Mouse (Mus musculus) ES-Bruce4 (cell line): ENCODE results near the gene Tada2a. TPM values are rescaled to one million over a fixed set of nuclear protein-coding genes. Genes with fewer than 3 reads are reported as not detected.

Source experiments
- H3K27ac ChIP-seq: 2 replicates; pipeline ENCODE4 v1.5.1; 2012; ENCODE audit warnings: low read length, inconsistent platforms; ENCODE audit not compliant: insufficient read depth
- H3K27me3 ChIP-seq: 2 replicates; pipeline ENCODE4 v1.6.1; 2012; ENCODE audit warnings: mild to moderate bottlenecking, low read length, inconsistent platforms; ENCODE audit not compliant: control insufficient read depth, poor library complexity, insufficient read depth, severe bottlenecking
- H3K36me3 ChIP-seq: 2 replicates; pipeline ENCODE4 v1.6.1; 2012; ENCODE audit warnings: inconsistent platforms, mild to moderate bottlenecking, low read length, moderate library complexity; ENCODE audit not compliant: control insufficient read depth, poor library complexity, insufficient read depth, severe bottlenecking
- H3K4me1 ChIP-seq: one replicate; pipeline ENCODE4 v1.8.1; 2011; ENCODE audit warnings: low read length; ENCODE audit not compliant: control insufficient read depth, insufficient read depth
- H3K4me3 ChIP-seq: 2 replicates; pipeline ENCODE4 v1.5.1; 2011; ENCODE audit warnings: low read depth, mild to moderate bottlenecking, low read length
- H3K9ac ChIP-seq: 2 replicates; pipeline ENCODE4 v1.6.1; 2012; ENCODE audit warnings: low read depth, mild to moderate bottlenecking, inconsistent platforms; ENCODE audit not compliant: poor library complexity, severe bottlenecking
- H3K9me3 ChIP-seq: replicated peaks from 2 replicates; pipeline ENCODE4 v1.6.1; 2012; ENCODE audit warnings: mild to moderate bottlenecking, low read length, inconsistent platforms; ENCODE audit not compliant: control insufficient read depth, poor library complexity, insufficient read depth, severe bottlenecking
- CTCF ChIP-seq: IDR thresholded peaks from one replicate; pipeline ENCODE4 v1.8.1; 2011; ENCODE audit warnings: low read depth, low read length
- EP300 ChIP-seq: IDR thresholded peaks from 2 replicates; pipeline ENCODE4 v1.6.1; 2011; ENCODE audit warnings: low read depth, low read length; ENCODE audit not compliant: insufficient read depth
- POLR2A ChIP-seq: IDR thresholded peaks from one replicate; pipeline ENCODE4 v1.8.1; 2011; ENCODE audit warnings: low read length; ENCODE audit not compliant: insufficient read depth
- polyA plus RNA-seq: library from polyadenylated mRNA; stranded (reverse); fragments of >200 nt; gene quantifications from 2 replicates; pipeline ENCODE4 v1.2.4, GENCODE M21; 2011; ENCODE audit warnings: low read depth; ENCODE audit not compliant: missing spikeins, insufficient read depth, insufficient read length

The Tada2a gene
- polyA plus RNA-seq, 1 experiment: 95.8 TPM

GRCm38 (mm10) chr11:84033671-84034070 lies 95.7 kb downstream of the Tada2a start:
- TF ChIP-seq CTCF (no peak), EP300 (no peak), POLR2A (no peak)
- H3K27me3 ChIP-seq: no peaks in the 10 kb centered on the region
- H3K9ac ChIP-seq: no peak overlapping the region
- no peaks in the 10 kb centered on the region for H3K4me1 ChIP-seq
- H3K9me3 ChIP-seq: no peaks in the 10 kb centered on the region
- H3K36me3 ChIP-seq: no peaks in the 10 kb centered on the region
- no peak overlapping the region for H3K27ac ChIP-seq
- no peak overlapping the region for H3K4me3 ChIP-seq

- no peaks in the 10 kb centered on the region for H3K9me3 ChIP-seq
- no peak overlapping the region for H3K4me3 ChIP-seq
- no peak overlapping the region for H3K27ac ChIP-seq
- TF ChIP-seq EP300: no peak
- no peak for TF ChIP-seq CTCF
- no peak for TF ChIP-seq POLR2A
- H3K36me3 ChIP-seq: no peaks in the 10 kb centered on the region
- H3K4me1 ChIP-seq: no peaks in the 10 kb centered on the region
- no peaks in the 10 kb centered on the region for H3K27me3 ChIP-seq
- H3K9ac ChIP-seq: no peak overlapping the region
Measured at GRCm38 (mm10) chr11:84032559-84032958, 96.8 kb downstream of the Tada2a start.

- no peak overlapping the region for H3K27ac ChIP-seq
- TF ChIP-seq EP300 (no peak), CTCF (peak; percentile 60)
- H3K4me1 ChIP-seq: no peaks in the 10 kb centered on the region
- no peaks in the 10 kb centered on the region for H3K36me3 ChIP-seq
- H3K27me3 ChIP-seq: no peaks in the 10 kb centered on the region
- H3K4me3 ChIP-seq: no peak overlapping the region
- H3K9me3 ChIP-seq: no peaks in the 10 kb centered on the region
- H3K9ac ChIP-seq: no peak overlapping the region
Measured at GRCm38 (mm10) chr11:84031971-84032370, 97.4 kb downstream of the Tada2a start.

Other genes starting within 250 kb of the Tada2a start
- gene Ddx52, start 187.5 kb downstream of the Tada2a start, polyA plus RNA-seq: 36.9 and 39.1 TPM in 2 replicates
- gene Synrg, start 165.2 kb downstream of the Tada2a start, polyA plus RNA-seq: 16.0 and 16.4 TPM in 2 replicates
- 26.0 and 32.4 TPM in 2 replicates for gene Dusp14, start 60.3 kb downstream of the Tada2a start, polyA plus RNA-seq
- 49.5 and 50.3 TPM in 2 replicates for gene Acaca, start 72 bp upstream of the Tada2a start, polyA plus RNA-seq
- gene Gm11437, start 37.9 kb upstream of the Tada2a start, polyA plus RNA-seq: not detected in 2 replicates